Mouse (Mus musculus) stomach, postnatal 0 days (tissue): ENCODE results near the gene Tgoln1.

Experiments used
- CTCF ChIP-seq: IDR thresholded peaks from 2 replicates; pipeline ENCODE4 v1.5.1; 2016; ENCODE audit warnings: antibody characterized with exemption, low read depth, mild to moderate bottlenecking, moderate library complexity
- EP300 ChIP-seq: optimal IDR thresholded peaks from 2 replicates; pipeline ENCODE3; 2016; ENCODE audit warnings: antibody characterized with exemption

- TF ChIP-seq EP300 (no peak), CTCF (no peak)
Measured at GRCm38 (mm10) chr6:72627276-72627675, 10.5 kb upstream of the Tgoln1 start.
